In genomic region chr1:92910925-92911720, GRCm38 (mm10) we compare ENCODE assay signal across 8 mouse cellular contexts. TPM values are rescaled to one million over a fixed set of nuclear protein-coding genes. Genes with fewer than 3 reads are reported as not detected.
DNase-seq lines count a peak whose midpoint lies in the region; ATAC-seq lines count a peak whose summit lies in the region.

No protein-coding gene starts in this region.

- no peaks in the 10 kb centered on the region for H3K9me3 ChIP-seq in hindbrain, embryonic 16.5 days (ENCODE audit: control insufficient read depth, low read length)

- H3K27ac ChIP-seq in hindbrain, embryonic 16.5 days (ENCODE audit: low read depth, low read length): peak overlapping the region; percentile 94

- H3K4me1 ChIP-seq in hindbrain, embryonic 16.5 days (ENCODE audit: control insufficient read depth, insufficient read depth, low read depth, low read length): peaks cover 36% of the 10 kb centered on the region

- no peaks in the 10 kb centered on the region for H3K27me3 ChIP-seq in hindbrain, embryonic 16.5 days (replicated peaks; ENCODE audit: control insufficient read depth, insufficient read depth, low read length)

- ATAC-seq in hindbrain, embryonic 16.5 days: peak; percentile 25
- ATAC-seq in megakaryocyte-erythroid progenitor cell, adult 5-6 weeks (replicated peaks; ENCODE audit: low FRiP score, low TSS enrichment, poor library complexity, severe bottlenecking): no peak

- 2% methylated on average over 66 of the region's 85 CpGs for WGBS in hindbrain, embryonic 16.5 days

- H3K4me2 ChIP-seq in hindbrain, embryonic 16.5 days (ENCODE audit: low read length): peak overlapping the region; percentile 95

- peak overlapping the region; percentile 91 for H3K9ac ChIP-seq in hindbrain, embryonic 16.5 days (ENCODE audit: low read depth, low read length)

- H3K4me3 ChIP-seq in hindbrain, embryonic 16.5 days (ENCODE audit: low read length): peak overlapping the region; percentile 85

- intact Hi-C loops in left cerebral cortex, postnatal 36 days (cut with DNase I): no loop called here

- H3K36me3 ChIP-seq in hindbrain, embryonic 16.5 days (ENCODE audit: control insufficient read depth, insufficient read depth, low read length): peaks cover 11% of the 10 kb centered on the region

- peak; percentile 72 for DNase-seq in Muller cell, postnatal 12 days (ENCODE audit: inconsistent ontology term)
- peak; percentile 75 for DNase-seq in cerebellum, adult 8-10 months
- peak; percentile 55 to 57 for DNase-seq in frontal cortex, postnatal 25 days (ENCODE audit: low spot score in 2 of 2)
- DNase-seq in left cerebral cortex, postnatal 36 days (ENCODE audit: low spot score in 2 of 2): peak; percentile 75 to 88
- peak; percentile 60 for DNase-seq in mesoderm, embryonic 11.5 days (ENCODE audit: low read depth, low spot score)
- DNase-seq in spleen, adult 12 weeks (ENCODE audit: low spot score): peak; percentile 40

RNA-seq across cellular contexts. Expression of gene Rnpepl1, which starts 0.5 kb away (rescaled TPM):
- 16.8 and 29.0 TPM in 2 replicates for polyA plus RNA-seq in hindbrain, embryonic 16.5 days (2015; fragmentation: Nextera tagmentation; extraction: Ambion mirVana)
- total RNA-seq in left cerebral cortex, postnatal 36 days (2021): 10 to 100 TPM; 33.4 to 36.4 TPM
- total RNA-seq in megakaryocyte-erythroid progenitor cell, adult 5-6 weeks (2014; fragmentation: Nextera tagmentation): 70.8 and 72.9 TPM in 2 replicates
- 11.2 and 16.8 TPM in 2 replicates for total RNA-seq in megakaryocyte-erythroid progenitor cell, adult 5-6 weeks (2017)

RNA-seq across cellular contexts. Expression of gene Dusp28, which starts 4.3 kb away (rescaled TPM):
- polyA plus RNA-seq in hindbrain, embryonic 16.5 days (2015; fragmentation: Nextera tagmentation; extraction: Ambion mirVana): 15.5 and 17.3 TPM in 2 replicates
- total RNA-seq in left cerebral cortex, postnatal 36 days (2021): 10 to 100 TPM; 15.3 to 15.7 TPM
- 8.8 and 11.6 TPM in 2 replicates for total RNA-seq in megakaryocyte-erythroid progenitor cell, adult 5-6 weeks (2014; fragmentation: Nextera tagmentation)
- total RNA-seq in megakaryocyte-erythroid progenitor cell, adult 5-6 weeks (2017): 2.3 and 3.6 TPM in 2 replicates

RNA-seq across cellular contexts. Expression of gene Ankmy1, which starts 8.4 kb away (rescaled TPM):
- polyA plus RNA-seq in hindbrain, embryonic 16.5 days (2015; fragmentation: Nextera tagmentation; extraction: Ambion mirVana): 0.50 and 0.55 TPM in 2 replicates
- under 1 TPM; 0.32 to 0.45 TPM for total RNA-seq in left cerebral cortex, postnatal 36 days (2021)
- 1.1 TPM in 1 of 2 replicates, not detected in the other for total RNA-seq in megakaryocyte-erythroid progenitor cell, adult 5-6 weeks (2014; fragmentation: Nextera tagmentation)
- total RNA-seq in megakaryocyte-erythroid progenitor cell, adult 5-6 weeks (2017): 0.42 TPM in 1 of 2 replicates, not detected in the other

RNA-seq across cellular contexts. Expression of gene Capn10, which starts 23.1 kb away (rescaled TPM):
- 60.6 and 60.7 TPM in 2 replicates for polyA plus RNA-seq in hindbrain, embryonic 16.5 days (2015; fragmentation: Nextera tagmentation; extraction: Ambion mirVana)
- total RNA-seq in left cerebral cortex, postnatal 36 days (2021): 10 to 100 TPM; 38.3 to 40.0 TPM
- 13.2 and 19.5 TPM in 2 replicates for total RNA-seq in megakaryocyte-erythroid progenitor cell, adult 5-6 weeks (2014; fragmentation: Nextera tagmentation)
- total RNA-seq in megakaryocyte-erythroid progenitor cell, adult 5-6 weeks (2017): 8.5 and 11.4 TPM in 2 replicates

RNA-seq across cellular contexts. Expression of gene Gpr35, which starts 39.5 kb away (rescaled TPM):
- polyA plus RNA-seq in hindbrain, embryonic 16.5 days (2015; fragmentation: Nextera tagmentation; extraction: Ambion mirVana): 0.55 and 1.1 TPM in 2 replicates
- total RNA-seq in left cerebral cortex, postnatal 36 days (2021): under 1 TPM in 1 of 2 experiments, not detected in 1; 0.77 TPM
- 0.30 TPM in 1 of 2 replicates, not detected in the other for total RNA-seq in megakaryocyte-erythroid progenitor cell, adult 5-6 weeks (2014; fragmentation: Nextera tagmentation)
- 0.94 TPM in 1 of 2 replicates, not detected in the other for total RNA-seq in megakaryocyte-erythroid progenitor cell, adult 5-6 weeks (2017)
